Mouse (Mus musculus) thymus, postnatal 36 days (tissue): ENCODE measurements around the gene Rgs12.

Source experiments
- DNase-seq, 2 experiments: peaks; one replicate each; pipeline ENCODE4 v3.0.0; 2022; ENCODE audit warnings: mixed read lengths in 2 of 2

Gene Rgs12

DNA sequence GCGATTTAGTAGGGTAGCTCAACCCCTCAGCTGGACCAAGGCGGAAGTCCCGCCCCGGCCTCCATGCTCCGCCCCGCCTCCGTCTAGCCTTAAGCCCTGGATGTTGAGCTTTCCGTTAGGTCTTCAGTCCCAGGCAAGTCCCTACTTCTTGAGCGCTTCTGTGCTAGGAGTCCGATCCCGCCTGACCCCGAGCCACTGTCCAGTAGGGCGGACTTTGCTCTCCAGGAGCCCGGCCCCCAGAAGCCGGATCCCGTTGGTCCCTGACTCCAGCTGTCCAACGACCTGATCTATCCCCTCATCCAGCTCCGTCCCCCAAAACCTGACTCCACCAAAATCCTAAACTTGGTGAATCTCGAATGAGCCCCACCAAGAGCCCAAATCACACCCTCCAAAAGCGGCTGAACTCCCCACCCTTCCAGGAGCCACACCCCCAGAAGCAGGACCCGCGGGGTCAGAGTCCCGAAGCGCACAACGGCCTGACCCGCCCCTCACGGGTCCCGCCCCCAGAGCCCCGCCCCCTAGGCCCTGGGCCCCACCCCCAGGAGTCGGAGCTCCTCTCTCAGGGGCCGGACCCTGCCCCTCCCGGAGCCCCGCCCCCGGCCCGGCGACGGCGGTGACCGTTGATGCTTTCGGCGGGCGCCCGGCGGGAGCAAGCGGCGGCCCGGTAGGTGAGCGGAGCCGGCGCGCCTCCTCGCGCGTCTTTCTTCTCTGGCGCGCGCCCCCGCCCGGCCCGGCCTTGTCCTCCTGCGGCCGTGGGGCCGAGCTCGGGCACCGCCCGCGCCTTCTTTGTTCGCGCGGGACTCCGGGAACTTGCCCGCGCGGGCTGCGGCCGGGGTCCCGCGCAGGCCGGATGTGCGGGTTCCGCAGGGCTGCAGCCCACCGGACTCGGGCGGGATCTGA lies at the start of gene Rgs12:
Rgs12 (plus strand) TSS at position 585 of the 900 bp plus-strand sequence.
- peak; percentile 85 to 88 for DNase-seq

DNA sequence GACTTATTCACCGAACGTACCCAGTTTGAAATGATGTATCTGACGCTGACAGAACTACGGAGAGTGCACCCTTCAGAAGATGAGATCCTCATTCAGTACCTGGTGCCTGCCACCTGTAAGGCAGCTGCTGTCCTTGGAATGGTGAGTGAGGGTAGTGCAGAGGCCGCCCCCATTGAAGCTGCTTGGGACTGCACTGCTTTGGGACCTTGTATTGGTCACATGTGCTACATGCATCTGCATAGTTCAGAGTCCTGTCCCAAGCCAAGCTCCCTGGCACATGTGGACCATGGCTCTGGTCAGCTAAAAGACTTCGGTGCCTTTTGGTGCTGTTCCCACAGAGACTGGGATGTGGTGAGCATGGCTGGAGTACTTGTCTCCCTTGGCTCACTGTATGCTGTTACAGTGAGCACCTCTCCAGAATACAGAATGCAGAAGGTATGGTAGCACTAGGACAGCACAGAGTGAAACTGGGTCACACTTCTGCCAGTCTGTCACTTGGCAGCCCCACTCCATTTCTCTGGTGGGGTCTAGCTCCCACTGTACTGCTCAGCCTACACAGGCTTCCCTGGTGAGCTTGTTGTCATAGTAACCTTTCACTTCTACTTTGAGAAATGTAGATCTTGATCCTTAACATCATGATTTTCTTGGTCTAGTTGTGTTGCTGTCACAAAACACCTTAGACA lies 49.3 kb upstream of the Rgs12 start:
- DNase-seq, result no peak

DNA sequence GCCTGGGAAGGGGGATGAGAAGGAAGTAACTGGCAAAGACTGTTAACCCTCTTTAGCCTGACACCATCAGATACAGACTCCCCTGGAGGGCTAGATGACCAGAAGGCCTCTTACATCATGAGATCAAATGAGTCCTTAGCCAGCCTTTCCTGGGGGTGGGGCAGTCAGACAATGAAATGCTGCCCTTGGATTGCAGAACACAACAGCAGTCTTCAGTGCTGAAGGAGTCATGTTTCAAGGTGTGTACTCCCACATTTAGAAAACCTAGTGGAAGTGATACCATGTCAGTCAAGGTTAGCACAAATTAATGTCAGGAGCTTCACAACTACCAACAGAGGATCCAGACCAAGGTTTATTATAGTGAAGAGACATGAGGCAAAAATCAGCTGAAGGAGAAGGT lies 46.9 kb upstream of the Rgs12 start:
- DNase-seq, result no peak

DNA sequence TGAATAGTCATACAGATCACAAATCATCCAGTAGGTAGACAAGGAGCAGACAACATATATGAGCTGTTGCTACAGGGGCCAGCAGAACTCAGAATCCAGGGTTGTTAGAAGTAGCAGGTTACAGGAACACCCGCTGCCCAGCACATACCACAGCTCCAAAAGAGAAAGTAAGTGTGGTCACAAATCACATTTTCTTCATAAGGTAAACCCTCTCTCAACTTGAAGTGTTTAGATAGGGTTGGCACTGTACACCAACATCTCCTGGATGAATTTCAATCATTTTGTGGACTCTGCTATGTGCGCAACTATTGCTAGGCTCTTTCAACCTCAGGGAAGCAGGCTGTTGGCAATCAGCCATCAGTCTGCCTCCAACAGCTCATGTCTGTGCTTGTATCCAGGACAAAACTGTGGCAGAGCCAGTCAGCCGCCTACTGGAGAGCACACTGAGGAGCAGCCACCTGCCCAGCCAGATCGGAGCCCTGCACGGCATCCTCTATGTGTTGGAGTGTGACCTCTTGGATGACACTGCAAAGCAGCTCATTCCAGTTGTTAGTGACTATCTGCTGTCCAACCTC lies 46.3 kb upstream of the Rgs12 start:
- DNase-seq, result no peak

DNA sequence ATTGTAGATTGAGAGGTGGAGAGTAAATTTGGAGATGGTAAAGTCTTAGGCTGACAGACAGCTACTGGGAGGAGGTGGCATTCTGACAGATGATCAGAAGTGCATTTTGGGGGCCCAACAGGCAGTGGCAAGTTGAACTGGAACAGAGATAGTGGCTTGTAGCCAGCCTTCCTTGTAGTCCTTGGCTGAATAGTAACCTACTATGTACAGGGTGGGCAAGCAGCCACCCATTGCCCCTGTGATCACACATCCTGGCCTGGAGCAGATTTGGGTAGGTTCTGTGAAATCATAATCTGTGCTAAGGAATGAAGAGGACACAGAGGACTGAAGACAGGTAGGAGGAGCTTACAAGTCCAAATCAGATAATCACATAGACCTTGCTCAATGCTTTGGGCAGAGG lies 44.8 kb upstream of the Rgs12 start:
- no peak for DNase-seq

DNA sequence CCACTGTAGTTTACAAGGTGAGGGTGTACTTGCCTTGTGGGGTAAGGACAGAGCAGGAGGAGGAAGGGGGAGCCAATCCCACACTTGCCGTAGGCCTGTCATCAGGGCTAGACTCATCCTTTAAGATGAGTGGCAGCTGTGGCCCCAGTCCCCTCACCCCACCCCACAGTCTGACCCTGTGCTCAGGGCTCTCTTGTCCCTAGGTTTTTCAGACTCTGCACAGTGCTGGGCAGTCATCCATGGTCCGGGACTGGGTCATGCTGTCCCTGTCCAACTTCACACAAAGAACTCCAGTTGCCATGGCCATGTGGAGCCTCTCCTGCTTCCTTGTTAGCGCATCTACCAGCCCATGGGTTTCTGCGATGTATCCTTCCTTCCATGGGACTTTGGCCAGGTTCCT lies 42.0 kb upstream of the Rgs12 start:
- DNase-seq, result no peak

DNA sequence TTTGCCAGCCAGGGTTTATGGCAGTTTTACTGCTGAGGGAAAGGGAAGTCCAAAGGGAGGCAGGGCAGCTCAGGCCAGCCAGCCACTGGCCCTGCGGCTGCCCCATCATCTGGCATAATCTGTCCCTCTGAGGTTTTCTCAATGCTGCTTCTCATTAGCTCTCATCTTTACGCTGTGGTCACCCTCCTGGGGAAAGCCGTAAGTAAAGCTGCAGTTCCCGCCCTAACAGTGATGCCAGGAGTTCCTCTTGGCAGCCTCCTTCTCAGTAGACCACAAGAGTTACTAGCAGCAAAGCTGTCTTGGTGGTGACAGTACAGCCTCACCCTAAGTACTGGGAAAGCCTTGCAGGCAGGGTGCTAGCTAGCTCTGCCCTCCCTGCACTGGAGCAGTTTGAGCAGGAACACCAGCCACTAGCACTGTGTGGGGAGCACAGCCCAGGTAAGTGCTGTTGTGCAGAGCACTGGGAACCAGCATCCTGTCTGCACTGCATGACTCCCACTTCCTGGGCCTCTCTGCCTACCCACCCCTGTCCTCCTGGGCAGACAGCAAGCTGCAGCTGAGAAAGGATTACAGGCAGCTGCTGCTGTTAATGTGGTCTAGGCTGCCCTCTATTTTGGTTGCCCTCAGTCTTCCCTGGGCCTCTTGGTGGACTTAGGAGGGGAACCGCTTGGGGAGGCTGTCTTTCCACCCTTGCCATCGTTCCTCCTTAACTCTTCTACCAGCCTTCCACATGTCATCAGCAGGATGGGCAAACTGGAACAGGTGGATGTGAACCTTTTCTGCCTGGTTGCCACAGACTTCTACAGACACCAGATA lies 41.1 kb upstream of the Rgs12 start, which contains the start of gene Msantd1:
Msantd1 (plus strand) TSS at position 103 of the 816 bp plus-strand sequence.
- peak; percentile 56 to 74 for DNase-seq

DNA sequence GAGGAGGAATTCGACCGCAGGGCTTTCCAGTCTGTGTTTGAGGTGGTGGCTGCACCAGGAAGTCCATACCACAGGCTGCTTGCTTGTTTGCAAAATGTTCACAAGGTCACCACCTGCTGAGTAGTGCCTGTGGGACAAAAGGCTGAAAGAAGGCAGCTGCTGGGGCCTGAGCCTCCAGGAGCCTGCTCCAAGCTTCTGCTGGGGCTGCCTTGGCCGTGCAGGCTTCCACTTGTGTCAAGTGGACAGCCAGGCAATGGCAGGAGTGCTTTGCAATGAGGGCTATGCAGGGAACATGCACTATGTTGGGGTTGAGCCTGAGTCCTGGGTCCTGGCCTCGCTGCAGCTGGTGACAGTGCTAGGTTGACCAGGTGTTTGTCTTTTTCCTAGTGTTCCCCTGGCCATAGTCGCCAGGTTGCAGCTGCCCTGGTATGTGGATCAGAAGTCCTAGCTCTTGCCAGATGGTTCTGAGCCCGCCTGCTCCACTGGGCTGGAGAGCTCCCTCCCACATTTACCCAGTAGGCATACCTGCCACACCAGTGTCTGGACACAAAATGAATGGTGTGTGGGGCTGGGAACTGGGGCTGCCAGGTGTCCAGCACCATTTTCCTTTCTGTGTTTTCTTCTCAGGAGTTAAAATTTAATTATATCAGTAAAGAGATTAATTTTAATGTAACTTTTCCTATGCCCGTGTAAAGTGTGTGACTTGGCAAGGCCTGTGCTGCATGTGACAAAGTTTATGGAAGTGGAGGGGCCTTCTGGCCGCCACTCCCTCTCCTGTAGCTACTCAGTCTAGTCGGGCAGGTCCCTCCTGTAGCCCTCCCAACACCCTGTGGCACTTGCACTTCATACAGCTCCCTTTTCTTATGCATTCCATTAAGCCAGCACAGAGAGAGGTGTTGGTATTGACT lies 40.3 kb upstream of the Rgs12 start:
- peak in 1 of 2 experiments; percentile 72 for DNase-seq

DNA sequence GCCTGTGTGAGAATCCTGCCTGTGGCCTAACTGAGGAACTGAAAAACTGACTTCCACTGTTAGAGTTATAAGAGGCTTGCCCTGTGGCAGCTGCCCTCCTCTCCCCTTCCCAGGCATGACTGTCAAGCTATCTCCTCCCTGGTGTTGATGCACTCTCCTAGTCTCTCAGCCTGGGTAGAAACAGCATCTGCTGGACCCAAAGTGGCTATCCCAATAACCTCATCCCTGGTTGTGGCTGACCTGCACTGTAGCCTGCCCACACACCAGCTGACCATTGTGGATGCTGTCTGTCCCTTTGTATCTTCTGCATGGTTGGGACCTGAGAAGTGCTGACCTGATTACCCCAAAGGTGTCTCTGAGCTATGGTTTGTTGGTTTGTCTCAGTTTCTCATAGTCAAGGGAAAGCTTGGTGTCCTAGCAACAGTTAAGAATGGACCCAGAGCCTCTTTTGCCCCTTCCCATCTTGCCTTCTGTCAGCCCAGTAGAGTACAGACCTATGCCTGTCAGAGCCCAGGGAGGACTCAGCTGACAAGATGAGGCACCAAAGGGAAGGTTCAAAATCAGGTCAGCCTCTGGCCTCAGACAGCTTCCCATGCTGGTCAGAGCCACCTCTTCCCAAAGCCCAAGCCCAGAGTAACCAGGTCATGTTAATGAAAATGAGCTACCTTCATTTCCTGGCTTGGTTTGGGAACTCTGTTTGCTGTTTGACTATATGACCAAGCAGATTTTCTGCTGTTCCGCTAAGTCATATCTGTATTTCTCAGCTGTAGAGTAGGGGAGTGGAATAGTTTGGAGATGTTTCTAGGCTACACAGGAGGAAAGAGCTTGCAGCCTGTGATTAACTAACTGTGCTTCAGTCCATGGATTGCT lies 39.4 kb upstream of the Rgs12 start:
- DNase-seq, result no peak

DNA sequence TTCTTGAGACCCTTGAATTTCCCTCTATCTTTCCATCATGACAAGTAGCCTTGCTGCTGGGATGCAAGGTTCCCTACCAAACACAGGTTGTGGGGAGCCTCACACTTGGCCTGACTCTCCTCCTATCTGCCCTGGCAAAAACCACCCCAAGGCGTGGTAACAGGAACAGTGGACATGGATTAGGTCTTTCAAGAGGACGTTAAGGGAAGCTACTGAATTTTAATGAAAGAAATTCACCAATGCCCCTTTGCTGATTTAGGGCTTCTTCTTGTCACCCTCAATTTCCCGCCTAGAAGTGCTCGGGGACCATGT lies 38.8 kb upstream of the Rgs12 start:
- DNase-seq, result no peak

DNA sequence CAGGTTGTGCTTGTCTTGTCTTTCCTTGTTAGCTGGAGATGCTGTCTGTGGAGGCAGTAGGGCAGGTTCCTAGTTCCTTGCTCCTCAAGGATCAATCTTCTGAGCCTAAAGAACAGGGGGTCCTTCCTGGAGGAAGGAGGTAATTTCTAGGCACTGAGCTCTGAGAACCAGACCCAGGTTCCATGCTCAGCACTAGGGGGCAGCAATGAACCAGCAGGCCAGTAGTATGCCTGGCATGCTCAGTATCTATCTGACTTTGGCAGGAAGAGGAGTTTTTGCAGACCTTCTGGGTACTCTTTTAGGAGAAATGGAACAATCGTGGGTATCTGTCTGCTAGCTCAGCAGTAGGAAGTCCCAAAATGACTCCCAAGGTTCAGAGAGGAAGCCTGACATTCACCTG lies 33.4 kb upstream of the Rgs12 start:
- peak; percentile 70 to 72 for DNase-seq

DNA sequence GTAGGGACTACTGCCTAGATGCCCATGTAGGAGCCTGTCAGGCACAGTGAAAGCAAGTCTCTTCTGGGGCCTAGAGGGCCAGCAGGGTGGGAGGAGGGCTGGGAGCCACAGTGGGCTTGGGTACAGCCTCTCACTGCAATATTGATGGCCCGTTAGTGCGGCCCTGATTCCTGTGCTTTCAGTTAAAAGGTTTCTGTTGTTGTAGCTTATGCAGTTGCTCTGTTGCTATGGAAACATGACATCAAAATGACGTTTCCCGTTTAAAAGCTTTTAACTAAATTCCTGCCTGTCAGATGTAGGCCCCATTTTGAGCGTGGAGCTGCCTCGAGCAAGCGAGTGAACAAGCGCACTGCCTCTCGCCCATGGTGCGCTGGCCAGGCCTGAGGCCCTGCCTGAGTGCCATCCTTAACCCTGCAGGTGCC lies 32.0 kb upstream of the Rgs12 start:
- no peak for DNase-seq

DNA sequence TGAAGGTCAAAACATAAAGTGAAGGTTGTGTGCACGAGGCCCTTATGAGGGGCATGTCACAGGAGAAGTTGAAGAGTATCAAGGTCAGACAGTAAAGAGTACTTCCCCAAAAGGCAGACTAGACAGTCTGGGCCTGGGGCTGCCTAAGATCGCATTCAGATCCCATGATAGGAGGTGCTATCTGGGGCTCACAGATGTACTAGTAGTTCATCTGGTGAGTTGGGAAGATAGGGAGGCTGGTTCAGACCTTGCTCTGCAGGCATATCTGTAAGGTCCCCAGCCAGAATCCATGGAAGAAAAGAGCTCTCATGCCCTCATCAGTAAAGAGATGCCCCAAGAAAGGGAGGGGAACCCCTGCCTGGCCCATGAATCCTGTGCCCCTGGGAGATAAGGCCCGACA lies 30.5 kb upstream of the Rgs12 start:
- DNase-seq, result no peak

DNA sequence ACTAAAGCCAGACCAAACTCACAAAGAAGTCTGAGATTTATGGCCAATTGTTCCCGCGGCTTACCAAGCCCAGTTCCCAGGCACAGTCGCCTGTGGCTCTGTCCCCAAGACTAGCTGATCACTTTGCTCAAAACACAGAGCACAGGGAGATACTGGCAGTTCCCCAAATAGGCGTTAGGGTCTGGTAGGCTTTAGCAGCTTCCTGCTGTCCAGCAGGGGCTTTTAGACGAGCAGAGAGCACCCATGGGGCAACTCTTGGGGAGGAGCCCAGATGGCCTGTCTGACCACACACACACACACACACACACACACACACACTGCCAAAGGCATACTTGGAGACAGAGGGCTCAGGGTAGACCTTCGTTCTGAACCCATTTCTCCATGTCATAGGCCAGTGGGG lies 26.7 kb upstream of the Rgs12 start:
- no peak for DNase-seq

DNA sequence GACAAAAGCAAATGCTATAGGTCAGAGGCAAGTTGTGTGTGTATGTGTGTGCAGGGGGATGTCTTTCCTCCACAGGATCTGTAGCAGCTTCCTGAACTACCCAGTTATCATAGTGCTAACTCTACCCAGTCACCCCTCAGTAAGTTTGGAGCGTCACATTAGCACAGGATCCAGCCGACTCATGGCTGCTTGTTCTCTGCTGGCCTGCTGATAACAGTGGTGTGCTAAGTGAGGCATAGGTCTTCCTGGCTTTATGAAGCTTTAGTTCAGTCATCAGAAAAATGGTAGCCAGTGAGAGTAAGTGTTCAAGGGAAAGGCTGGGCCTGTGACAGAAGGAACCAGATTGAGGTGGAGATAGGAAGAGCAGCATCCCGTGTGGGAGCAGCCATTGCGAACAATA lies 25.3 kb upstream of the Rgs12 start:
- DNase-seq, result no peak

DNA sequence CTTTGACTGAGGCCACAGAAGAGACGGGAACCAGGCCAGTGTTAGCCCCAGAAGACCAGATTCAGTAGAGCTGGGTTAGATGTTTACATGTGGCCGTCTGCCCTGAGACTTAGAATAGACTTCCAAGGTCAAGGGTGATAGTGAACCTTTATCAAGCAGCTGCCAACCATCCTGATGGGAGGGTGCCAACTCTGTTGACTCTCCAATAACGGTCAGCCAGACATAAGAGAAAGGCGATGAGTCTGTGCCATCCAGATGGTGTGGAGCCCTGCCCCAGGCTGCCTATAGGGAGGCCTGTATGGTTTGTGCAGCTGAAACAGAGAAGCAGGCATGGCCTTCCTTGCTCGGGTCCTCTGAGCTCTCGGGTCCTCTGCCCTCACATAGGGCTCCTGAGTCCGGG lies 24.7 kb upstream of the Rgs12 start:
- DNase-seq, result no peak

DNA sequence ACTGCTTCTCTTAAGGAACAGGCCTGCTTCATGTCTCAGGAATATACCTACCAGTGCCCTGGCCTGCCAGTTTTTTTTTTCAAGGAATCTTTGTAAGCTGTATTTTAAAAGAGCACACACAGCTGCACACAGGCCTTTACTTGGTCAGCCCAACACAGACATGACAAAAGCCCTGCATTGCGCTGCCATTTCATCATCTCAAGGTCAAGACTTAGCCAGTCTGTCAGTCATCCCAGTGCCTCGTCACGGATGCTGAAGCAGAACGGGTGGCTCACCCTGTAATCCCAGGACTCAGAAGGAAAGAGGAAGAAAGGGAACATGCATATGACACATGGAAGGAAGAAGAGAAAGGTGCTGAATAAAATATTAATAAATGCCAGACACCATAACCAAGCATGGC lies 21.6 kb upstream of the Rgs12 start:
- DNase-seq, result no peak

DNA sequence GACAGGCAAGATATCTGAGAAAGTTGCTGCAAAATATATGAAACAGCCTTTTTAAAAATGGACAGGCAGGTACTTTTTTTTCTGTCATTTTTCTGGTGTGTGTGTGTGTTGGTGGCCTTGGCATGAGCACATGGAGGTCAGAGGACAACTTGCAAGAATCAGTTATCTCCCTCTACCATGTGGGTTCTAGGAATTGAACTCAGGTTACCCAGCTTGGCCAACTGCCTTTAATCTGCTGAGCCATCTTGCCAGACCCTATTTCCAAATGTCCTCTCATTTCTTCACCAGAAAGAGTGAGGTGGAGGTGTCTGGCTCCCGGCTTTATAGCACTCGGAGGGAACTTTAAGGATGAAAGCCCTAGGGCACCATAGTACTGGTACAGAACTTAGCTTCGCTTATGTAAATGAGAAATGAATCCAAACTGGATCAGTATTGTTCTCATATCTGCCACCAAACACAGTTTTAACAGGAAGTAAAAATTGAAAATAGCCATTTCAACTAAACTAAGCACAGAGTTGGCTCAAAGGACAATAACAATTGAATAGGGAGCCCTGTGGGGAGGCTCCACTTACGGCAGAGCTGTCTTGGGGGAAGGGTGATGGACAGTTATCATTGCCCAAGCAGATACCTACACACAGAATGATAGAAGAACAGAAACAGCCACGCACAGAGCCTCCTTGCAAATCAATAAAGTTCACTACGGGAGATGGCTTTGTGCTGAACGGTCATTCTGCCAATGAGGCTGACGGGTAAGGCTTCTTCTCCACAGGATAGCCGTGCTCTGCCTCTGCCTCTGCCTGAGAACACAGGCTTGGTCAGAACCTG lies 18.9 kb upstream of the Rgs12 start:
- no peak for DNase-seq

DNA sequence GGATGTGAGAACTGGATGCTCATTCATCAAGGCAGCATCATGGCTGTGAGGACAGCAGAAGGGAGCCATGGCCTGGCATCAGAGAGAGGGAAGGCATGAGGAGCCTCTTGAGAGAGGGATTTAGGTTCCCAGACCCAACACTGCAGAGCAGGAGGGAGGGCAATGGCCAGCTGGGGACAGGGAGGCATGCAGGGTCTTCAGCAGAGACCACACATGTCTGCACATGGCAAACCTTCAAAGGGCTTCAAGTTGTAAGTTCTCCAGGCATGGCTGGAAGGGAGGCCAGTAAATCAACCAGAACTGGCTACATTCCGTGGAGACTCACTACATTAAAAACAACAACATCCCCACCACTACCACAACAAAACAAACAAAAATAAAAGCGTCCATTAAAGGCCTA lies 18.2 kb upstream of the Rgs12 start:
- no peak for DNase-seq
